ENCODE assay signal across 8 mouse cellular contexts in the genomic region with DNA sequence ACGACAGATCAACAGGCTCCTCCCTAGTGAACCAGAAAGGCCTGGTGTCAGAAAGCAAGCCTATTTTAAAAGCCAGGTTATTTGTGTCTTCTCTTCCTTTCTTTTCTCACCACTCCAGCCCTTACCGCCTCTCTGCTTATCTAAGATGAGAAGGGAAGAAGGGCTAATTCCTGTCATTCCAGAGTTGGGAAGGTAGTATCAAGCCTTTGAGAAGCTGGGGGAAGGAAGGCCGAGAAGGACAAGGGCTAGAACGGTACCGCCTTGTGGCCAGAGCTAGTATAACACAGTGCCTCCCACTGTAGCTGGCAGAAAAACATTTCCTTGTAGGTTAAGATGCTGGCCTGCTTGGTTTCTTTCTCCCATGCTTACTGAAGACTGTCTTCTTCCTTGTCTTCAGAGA. TPM values are rescaled to one million over a fixed set of nuclear protein-coding genes. Genes with fewer than 3 reads are reported as not detected.
DNase-seq lines count a peak whose midpoint lies in the region; ATAC-seq and TF ChIP-seq lines count a peak whose summit lies in the region.

No protein-coding gene starts in this region.

- peaks cover 4% of the 10 kb centered on the region for H3K79me2 ChIP-seq in heart, adult 2 months (replicated peaks; ENCODE audit: control insufficient read depth, insufficient read depth, low read length)

- peak; percentile 67; the same call in 1 of the 2 replicates for TF ChIP-seq EP300 in heart, adult 2 months (IDR thresholded peaks at IDR 0.05; ENCODE audit: insufficient read depth, low read depth, low read length)

- TF ChIP-seq CTCF in heart, adult 2 months (IDR thresholded peaks at IDR 0.05), result peak; percentile 95
- TF ChIP-seq CTCF in kidney, postnatal 0 days (IDR thresholded peaks at IDR 0.05; ENCODE audit: low read depth), result peak; percentile 78

- TF ChIP-seq POLR2A in heart, adult 2 months (IDR thresholded peaks at IDR 0.05; ENCODE audit: insufficient read depth, low read depth, low read length), result 0 out of 2 replicates have a peak, but pooled peaks have one; percentile 16

- no peak overlapping the region for H3K4me3 ChIP-seq in heart, adult 2 months
- H3K4me3 ChIP-seq in kidney, postnatal 0 days (replicated peaks; ENCODE audit: low read depth, low read length), result no peak overlapping the region

- H3K27ac ChIP-seq in heart, adult 2 months, result no peak overlapping the region
- H3K27ac ChIP-seq in kidney, postnatal 0 days, result no peak overlapping the region

- no peaks in the 10 kb centered on the region for H3K9me3 ChIP-seq in kidney, postnatal 0 days (replicated peaks; ENCODE audit: low read length)

- no peak for ATAC-seq in kidney, postnatal 0 days (replicated peaks; ENCODE audit: low FRiP score, low read depth)

- H3K4me2 ChIP-seq in kidney, postnatal 0 days (ENCODE audit: low read length), result no peak overlapping the region

- H3K4me1 ChIP-seq in heart, adult 2 months (ENCODE audit: control insufficient read depth, insufficient read depth, low read length), result peaks cover 2% of the 10 kb centered on the region
- H3K4me1 ChIP-seq in kidney, postnatal 0 days (replicated peaks; ENCODE audit: insufficient read depth, low read length), result no peaks in the 10 kb centered on the region

- 11% methylated on average over 5 of the region's 5 CpGs for WGBS in heart, adult 2 months
- WGBS in kidney, postnatal 0 days, result 21% methylated on average over 5 of the region's 5 CpGs

- intact Hi-C loops in heart, adult 2 months (cut with DNase I), result loop anchor here (2.0 kb wide), 1 partner anchor 82 kb away; a partner anchor contains a TSS

- peak; percentile 44 for DNase-seq in ovary, postnatal 36 days (ENCODE audit: low spot score)
- no peak for DNase-seq in ovary, adult 18-20 months (ENCODE audit: low spot score)
- DNase-seq in R1 (ENCODE audit: low read depth, low spot score), result peak; percentile 90
- peak; percentile 63 to 79 for DNase-seq in cerebellum, postnatal 14 days
- DNase-seq in heart, adult 2 months, result peak; percentile 63 to 65
- DNase-seq in kidney, postnatal 0 days (ENCODE audit: low spot score), result peak; percentile 88
- DNase-seq in lung, postnatal 4 days, result peak; percentile 65 to 78
- peak; percentile 20 to 59 for DNase-seq in thymus, postnatal 10 days (ENCODE audit: low spot score in 2 of 2)

- no peaks in the 10 kb centered on the region for H3K27me3 ChIP-seq in heart, adult 2 months (ENCODE audit: control insufficient read depth, insufficient read depth, low read length)
- H3K27me3 ChIP-seq in kidney, postnatal 0 days (ENCODE audit: insufficient read depth, low read length), result no peaks in the 10 kb centered on the region

- no peak overlapping the region; the same call in 1 of the 2 replicates for H3K9ac ChIP-seq in heart, adult 2 months (ENCODE audit: low read depth, low read length)
- H3K9ac ChIP-seq in kidney, postnatal 0 days (ENCODE audit: low read depth, low read length), result no peak overlapping the region

- H3K36me3 ChIP-seq in heart, adult 2 months (ENCODE audit: control insufficient read depth, insufficient read depth, low read length), result peaks cover 4% of the 10 kb centered on the region; the same call in 1 of the 2 replicates
- peaks cover 16% of the 10 kb centered on the region for H3K36me3 ChIP-seq in kidney, postnatal 0 days (ENCODE audit: insufficient read depth, low read length)

RNA-seq across cellular contexts. Expression of a gene that starts 24.7 kb away (rescaled TPM):
- 10 to 100 TPM; 52.4 to 64.9 TPM for total RNA-seq in heart, adult 2 months (2021)
- 5.7 and 16.9 TPM in 2 replicates for polyA plus RNA-seq in heart, adult 2 months (2012; rRNA removed)
- 119 and 122 TPM in 2 replicates for polyA plus RNA-seq in kidney, postnatal 0 days (2015; fragmentation: Nextera tagmentation; extraction: Ambion mirVana)
